Mouse (Mus musculus) lung, adult 2 months (tissue): ENCODE data around the gene Cdh23.
"Not testable (repeated sequence)": the region's sequence is repeated elsewhere in the genome, so short reads cannot be mapped to it uniquely, and the experiment has no call there.

ENCODE experiments used
- CTCF ChIP-seq: fragments of 200-500 bp; IDR thresholded peaks from 2 replicates; pipeline ENCODE4 v1.5.1; 2011; ENCODE audit warnings: mild to moderate bottlenecking, low read length, control low read depth; ENCODE audit not compliant: insufficient read depth
- POLR2A ChIP-seq: fragments of 200-500 bp; IDR thresholded peaks from 2 replicates; pipeline ENCODE4 v1.6.1; 2011; ENCODE audit warnings: low read depth, mild to moderate bottlenecking, control low read depth, low read length, borderline replicate concordance; ENCODE audit errors: extremely low read depth

DNA sequence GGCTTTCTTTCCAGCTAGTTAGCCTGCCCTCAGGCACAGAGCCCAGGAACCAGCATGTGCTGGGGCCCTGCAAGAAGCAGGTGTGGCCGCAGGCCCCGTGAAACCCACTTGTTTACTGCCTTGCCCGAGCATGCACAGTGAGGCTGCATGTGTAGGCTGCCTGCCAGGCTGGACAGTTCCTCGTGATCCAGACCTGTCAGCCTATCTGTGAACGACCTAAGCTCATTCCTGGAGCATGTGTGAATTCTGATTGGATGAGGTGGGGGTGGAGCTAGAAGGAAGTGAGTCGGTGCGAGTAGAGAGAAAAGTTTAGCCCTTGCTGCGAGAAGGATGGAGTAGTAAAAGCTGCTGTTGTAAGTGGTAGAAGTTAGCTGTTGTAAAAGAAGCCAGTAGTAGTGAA, 16.0 kb upstream of the Cdh23 start:
- TF ChIP-seq POLR2A, CTCF: not testable (repeated sequence)
